Mouse (Mus musculus): ENCODE data around the gene Txnrd2.

- TF ChIP-seq POLR2A (IDR thresholded peaks at IDR 0.05; ENCODE audit: borderline replicate concordance, low read depth, low read length) = no peak
- TF ChIP-seq CTCF (IDR thresholded peaks at IDR 0.05; ENCODE audit: low read depth, low read length) = no peak
Observed at GRCm38 (mm10) chr16:18479667-18480066, 53.5 kb downstream of the Txnrd2 start.
